Comparison of ENCODE assay signal across 10 mouse cellular contexts in the genomic region with DNA sequence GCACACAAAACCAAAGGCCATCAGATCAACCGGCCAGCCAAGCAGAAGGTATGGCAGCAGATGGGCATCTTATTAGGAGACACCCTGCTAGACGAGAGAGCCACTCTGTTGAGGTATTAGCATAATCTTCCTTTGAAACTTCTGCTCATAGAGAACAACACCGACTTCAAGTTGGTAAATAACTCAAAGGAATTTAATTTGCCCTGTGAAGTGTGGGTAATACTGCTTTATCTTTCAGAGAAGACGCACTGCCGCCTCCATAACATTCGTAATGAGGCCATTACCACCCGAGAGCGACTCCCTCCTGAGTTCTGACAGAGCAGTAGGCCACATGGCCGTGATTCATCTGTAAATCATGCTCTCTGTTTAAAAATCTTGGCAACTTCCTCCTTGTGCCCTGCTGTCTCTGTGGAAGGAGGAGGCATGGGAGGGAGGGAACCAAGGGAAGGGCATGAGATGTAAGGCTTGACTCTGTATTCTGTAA.
DNase-seq lines count a peak whose midpoint lies in the region; ATAC-seq lines count a peak whose summit lies in the region.
"Had no signal": no experiment of that assay in that cellular context is flagged by ENCODE, and none has a peak within 500 bp of the region (broad histone marks: within the 10 kb centered on the region; RNA-seq: fewer than 3 reads in every experiment).

No protein-coding gene starts in this region.

- intact Hi-C loops in gastrocnemius, postnatal 36 days (cut with DNase I) = no loop called here

- H3K79me2 ChIP-seq in macrophage (ENCODE audit: inconsistent target) = no peaks in the 10 kb centered on the region

- no peaks in the 10 kb centered on the region for H3K36me3 ChIP-seq in hindbrain, embryonic 14.5 days (replicated peaks; ENCODE audit: control insufficient read depth, insufficient read depth)
- no peaks in the 10 kb centered on the region for H3K36me3 ChIP-seq in hindbrain, embryonic 11.5 days (ENCODE audit: control insufficient read depth, insufficient read depth, low read length)
- H3K36me3 ChIP-seq in macrophage (ENCODE audit: inconsistent target) = no peaks in the 10 kb centered on the region
- H3K36me3 ChIP-seq: heart, embryonic 13.5 days; stomach, embryonic 15.5 days had no signal

- peaks cover 4% of the 10 kb centered on the region; the same call in 1 of the 2 replicates for H3K9me3 ChIP-seq in hindbrain, embryonic 14.5 days (ENCODE audit: control insufficient read depth, low read length)
- H3K9me3 ChIP-seq in hindbrain, embryonic 11.5 days (ENCODE audit: control insufficient read depth, low read length) = no peaks in the 10 kb centered on the region
- H3K9me3 ChIP-seq: stomach, embryonic 15.5 days had no signal

- no peak overlapping the region for H3K4me3 ChIP-seq in hindbrain, embryonic 14.5 days (replicated peaks; ENCODE audit: low read length)
- H3K4me3 ChIP-seq in hindbrain, embryonic 11.5 days (ENCODE audit: low read depth, low read length) = no peak overlapping the region
- H3K4me3 ChIP-seq in macrophage (ENCODE audit: inconsistent target) = no peak overlapping the region
- H3K4me3 ChIP-seq: heart, embryonic 13.5 days; stomach, embryonic 15.5 days had no signal

- H3K27me3 ChIP-seq in hindbrain, embryonic 14.5 days (ENCODE audit: control insufficient read depth, insufficient read depth, low read length) = no peaks in the 10 kb centered on the region
- H3K27me3 ChIP-seq in hindbrain, embryonic 11.5 days (ENCODE audit: control insufficient read depth, insufficient read depth, low read length) = no peaks in the 10 kb centered on the region
- H3K27me3 ChIP-seq: heart, embryonic 13.5 days; stomach, embryonic 15.5 days had no signal

- no peak overlapping the region for H3K4me2 ChIP-seq in hindbrain, embryonic 14.5 days (replicated peaks)
- H3K4me2 ChIP-seq in hindbrain, embryonic 11.5 days (replicated peaks; ENCODE audit: low read depth, low read length) = no peak overlapping the region
- H3K4me2 ChIP-seq: heart, embryonic 13.5 days; stomach, embryonic 15.5 days had no signal

- 40% methylated on average over 9 of the region's 9 CpGs for WGBS in hindbrain, embryonic 14.5 days
- WGBS in hindbrain, embryonic 11.5 days = 64% methylated on average over 9 of the region's 9 CpGs
- WGBS in macrophage (ENCODE audit: missing documents) = 41% methylated on average over 9 of the region's 9 CpGs

- H3K4me1 ChIP-seq in hindbrain, embryonic 14.5 days (replicated peaks; ENCODE audit: control insufficient read depth, insufficient read depth, low read length) = peaks cover 20% of the 10 kb centered on the region; the same call in 1 of the 2 replicates
- no peaks in the 10 kb centered on the region for H3K4me1 ChIP-seq in hindbrain, embryonic 11.5 days (replicated peaks; ENCODE audit: control insufficient read depth, insufficient read depth, low read length)

- DNase-seq in hindbrain, embryonic 14.5 days (ENCODE audit: low spot score) = no peak
- no peak for DNase-seq in hindbrain, embryonic 11.5 days (ENCODE audit: low spot score)
- DNase-seq in NIH3T3 (ENCODE audit: low read depth) = peak; percentile 77
- DNase-seq in cerebellum, postnatal 25 days = peak; percentile 60 to 72
- DNase-seq in gastrocnemius, postnatal 36 days = no peak
- DNase-seq in kidney, adult 8-10 months = no peak

- peak; percentile 57 for ATAC-seq in hindbrain, embryonic 14.5 days (ENCODE audit: low FRiP score)
- ATAC-seq in hindbrain, embryonic 11.5 days (ENCODE audit: low FRiP score) = no peak
- ATAC-seq in erythroblast, adult 5-6 weeks (replicated peaks; ENCODE audit: low FRiP score, poor library complexity, severe bottlenecking) = no peak

- peak overlapping the region; percentile 29; the same call in 1 of the 2 replicates for H3K27ac ChIP-seq in hindbrain, embryonic 14.5 days
- H3K27ac ChIP-seq in hindbrain, embryonic 11.5 days (ENCODE audit: low read depth, low read length) = no peak overlapping the region
- H3K27ac ChIP-seq in macrophage = peak overlapping the region; percentile 96
- H3K27ac ChIP-seq: stomach, embryonic 15.5 days had no signal

- H3K9ac ChIP-seq in hindbrain, embryonic 14.5 days = no peak overlapping the region
- H3K9ac ChIP-seq in hindbrain, embryonic 11.5 days (ENCODE audit: low read depth, low read length) = no peak overlapping the region
- H3K9ac ChIP-seq: heart, embryonic 13.5 days; stomach, embryonic 15.5 days had no signal

Comparison
In these comparisons a context has a peak if more than half of its experiments do, and no peak if none do; other contexts are left out.
1. DNase-seq: peak in NIH3T3 (single experiment) and cerebellum, postnatal 25 days (2 of 2); none in hindbrain, embryonic 14.5 days (single experiment), hindbrain, embryonic 11.5 days (single experiment), gastrocnemius, postnatal 36 days (0 of 2) and kidney, adult 8-10 months (0 of 2).